Mouse (Mus musculus): ENCODE data around the gene Thumpd3. TPM values are rescaled to one million over a fixed set of nuclear protein-coding genes. Genes with fewer than 3 reads are reported as not detected.

Thumpd3 gene
- polyA plus RNA-seq, 1 experiment from 2014 or later: 57.0 TPM

GRCm38 (mm10) chr6:113040319-113040718, 5.7 kb upstream of the Thumpd3 start:
- 61% methylated on average over 2 of the region's 2 CpGs for WGBS (ENCODE audit: insufficient replicate concordance)
- Histone ChIP-seq H3K4me3 (no peak overlapping the region), H3K4me2 (no peak overlapping the region), H3K9me3 (replicated peaks) (no peaks in the 10 kb centered on the region), H3K27me3 (replicated peaks) (no peaks in the 10 kb centered on the region), H3K36me3 (no peaks in the 10 kb centered on the region), H3K27ac (peak overlapping the region; percentile 74; the same call in 1 of the 2 replicates), H3K9ac (no peak overlapping the region), H3K4me1 (peaks cover 62% of the 10 kb centered on the region)
- ATAC-seq: no peak

GRCm38 (mm10) chr6:113041215-113041990, 4.6 kb upstream of the Thumpd3 start:
- Histone ChIP-seq H3K9me3 (replicated peaks) (no peaks in the 10 kb centered on the region), H3K27me3 (replicated peaks) (no peaks in the 10 kb centered on the region), H3K4me3 (no peak overlapping the region), H3K27ac (peak overlapping the region; percentile 74), H3K4me1 (peaks cover 65% of the 10 kb centered on the region), H3K4me2 (peak overlapping the region; percentile 27), H3K36me3 (no peaks in the 10 kb centered on the region), H3K9ac (no peak overlapping the region)
- WGBS (ENCODE audit: insufficient replicate concordance): 28% methylated on average over 11 of the region's 11 CpGs
- ATAC-seq: peak; percentile 26

DNA sequence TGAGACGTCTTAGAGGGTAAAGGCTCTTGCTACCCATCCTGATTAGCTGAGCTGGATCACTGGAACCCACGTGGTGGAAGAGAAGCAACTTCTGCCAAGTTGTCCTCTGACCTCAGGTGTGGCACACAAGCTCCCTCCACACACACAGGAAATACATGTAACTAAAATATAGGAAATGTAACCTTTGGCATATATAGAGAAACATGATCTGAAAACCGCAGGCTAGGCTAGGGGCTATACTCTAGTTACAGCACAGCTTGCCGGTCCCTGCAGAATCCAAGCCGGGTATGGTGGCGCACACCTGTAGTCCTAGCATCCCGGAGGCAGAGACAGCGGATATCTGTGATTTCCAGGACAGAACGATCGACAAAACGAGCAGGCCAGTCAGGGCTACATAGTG, 450 bp upstream of the Thumpd3 start:
- peak overlapping the region; percentile 96 for H3K27ac ChIP-seq
- peak; percentile 14; the same call in 1 of the 2 replicates for ATAC-seq
- peak overlapping the region; percentile 78 for H3K4me3 ChIP-seq
- H3K9ac ChIP-seq: peak overlapping the region; percentile 83
- H3K4me1 ChIP-seq: peaks cover 80% of the 10 kb centered on the region
- no peaks in the 10 kb centered on the region for H3K27me3 ChIP-seq (replicated peaks)
- WGBS (ENCODE audit: insufficient replicate concordance): 1% methylated on average over 11 of the region's 11 CpGs
- no peaks in the 10 kb centered on the region for H3K9me3 ChIP-seq (replicated peaks)
- peak overlapping the region; percentile 82 for H3K4me2 ChIP-seq
- H3K36me3 ChIP-seq: peaks cover 19% of the 10 kb centered on the region

- Histone ChIP-seq H3K4me2 (peak overlapping the region; percentile 82), H3K27me3 (replicated peaks) (no peaks in the 10 kb centered on the region), H3K27ac (peak overlapping the region; percentile 96), H3K36me3 (peaks cover 33% of the 10 kb centered on the region), H3K4me3 (peak overlapping the region; percentile 78), H3K4me1 (peaks cover 65% of the 10 kb centered on the region), H3K9me3 (replicated peaks) (no peaks in the 10 kb centered on the region), H3K9ac (peak overlapping the region; percentile 83)
- ATAC-seq: no peak
- 21% methylated on average over 15 of the region's 15 CpGs for WGBS (ENCODE audit: insufficient replicate concordance)
These were observed 1.2 kb downstream of the Thumpd3 start for GRCm38 (mm10) chr6:113047016-113047746.

DNA sequence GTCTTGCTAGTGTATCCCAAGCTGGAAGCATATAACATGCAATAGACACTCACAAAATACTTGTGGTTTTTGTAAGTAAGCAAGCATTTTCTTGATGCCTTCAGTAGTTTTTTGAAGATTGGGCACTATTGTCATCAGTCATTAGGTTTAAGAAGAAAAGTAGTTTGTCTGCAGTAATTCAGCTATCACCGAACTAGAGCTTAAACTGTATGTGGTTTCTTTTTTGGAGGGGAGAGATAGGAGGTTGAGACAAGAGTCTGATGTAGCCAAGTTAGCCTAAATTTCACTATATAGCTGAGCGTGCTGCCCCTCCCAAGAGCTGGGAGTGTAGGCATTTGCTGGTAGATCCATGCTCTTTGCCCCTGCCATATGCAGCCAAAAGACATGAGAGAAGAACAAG, 2.3 kb downstream of the Thumpd3 start:
- ATAC-seq: no peak
- Histone ChIP-seq H3K9ac (peak overlapping the region; percentile 40), H3K4me2 (peak overlapping the region; percentile 82), H3K27ac (peak overlapping the region; percentile 63), H3K4me3 (peak overlapping the region; percentile 78), H3K36me3 (peaks cover 45% of the 10 kb centered on the region), H3K27me3 (replicated peaks) (no peaks in the 10 kb centered on the region), H3K4me1 (peaks cover 57% of the 10 kb centered on the region), H3K9me3 (replicated peaks) (no peaks in the 10 kb centered on the region)
- WGBS (ENCODE audit: insufficient replicate concordance): 66% methylated on average over 2 of the region's 2 CpGs

DNA sequence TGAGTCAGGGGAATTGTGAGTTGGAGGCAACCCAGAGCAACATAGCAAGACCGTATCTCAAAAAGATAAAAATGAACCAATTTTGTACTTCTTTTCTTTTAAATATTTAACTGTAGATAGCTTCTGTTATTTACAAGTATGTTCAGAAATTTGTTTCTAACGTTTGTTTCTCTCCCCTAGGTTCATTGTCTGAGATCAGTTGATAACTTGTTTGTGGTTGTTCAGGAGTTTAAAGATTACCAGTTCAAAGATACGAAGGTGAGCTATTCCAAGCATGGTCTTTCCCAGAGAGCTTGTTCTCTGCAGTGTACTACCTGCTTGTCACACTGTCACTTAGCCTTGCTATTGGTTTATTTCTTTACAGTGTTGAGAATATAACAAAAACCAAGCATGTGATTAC, 3.1 kb downstream of the Thumpd3 start:
- 38% methylated on average over 3 of the region's 3 CpGs for WGBS (ENCODE audit: insufficient replicate concordance)
- Histone ChIP-seq H3K4me3 (no peak overlapping the region), H3K9ac (no peak overlapping the region), H3K27ac (peak overlapping the region; percentile 63), H3K4me2 (peak overlapping the region; percentile 82), H3K27me3 (replicated peaks) (no peaks in the 10 kb centered on the region), H3K4me1 (peaks cover 56% of the 10 kb centered on the region), H3K9me3 (replicated peaks) (no peaks in the 10 kb centered on the region), H3K36me3 (peaks cover 53% of the 10 kb centered on the region)
- no peak for ATAC-seq

GRCm38 (mm10) chr6:113052972-113053371, 6.9 kb downstream of the Thumpd3 start:
- no peak for ATAC-seq
- Histone ChIP-seq H3K9me3 (replicated peaks) (no peaks in the 10 kb centered on the region), H3K9ac (no peak overlapping the region), H3K4me3 (no peak overlapping the region), H3K27me3 (replicated peaks) (no peaks in the 10 kb centered on the region), H3K27ac (no peak overlapping the region), H3K4me2 (no peak overlapping the region), H3K36me3 (peaks cover 89% of the 10 kb centered on the region), H3K4me1 (peaks cover 33% of the 10 kb centered on the region)
- WGBS (ENCODE audit: insufficient replicate concordance): 64% methylated on average over 3 of the region's 3 CpGs

DNA sequence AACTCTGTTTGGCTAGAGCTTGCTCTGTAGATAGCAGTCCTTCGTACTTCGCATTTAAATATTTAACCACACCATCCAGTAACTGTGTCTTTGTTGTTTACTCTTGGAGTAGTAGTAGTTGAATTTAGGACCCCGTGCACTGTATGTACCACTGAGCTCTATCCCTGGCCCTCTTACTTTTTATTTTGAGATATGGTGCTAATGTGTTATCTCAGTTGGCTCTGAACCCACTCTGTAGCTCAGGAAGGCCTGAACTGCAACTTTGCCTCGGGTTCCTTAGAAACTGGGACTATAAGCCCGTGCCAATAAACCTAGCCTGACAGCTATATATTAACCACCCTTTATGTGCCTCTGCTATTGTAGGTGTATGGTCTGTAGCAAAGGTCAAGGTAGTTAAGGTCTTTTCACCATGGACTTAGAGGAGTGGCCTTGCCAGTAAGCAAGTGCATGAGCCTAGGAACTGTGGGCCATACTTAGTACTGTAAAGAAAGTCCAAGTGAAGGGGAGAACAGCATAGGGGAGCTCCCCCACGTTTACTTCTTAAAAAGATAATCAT, 8.6 kb downstream of the Thumpd3 start:
- peaks cover 17% of the 10 kb centered on the region; the same call in 1 of the 2 replicates for H3K4me1 ChIP-seq
- peaks cover 91% of the 10 kb centered on the region for H3K36me3 ChIP-seq
- H3K27me3 ChIP-seq (replicated peaks): no peaks in the 10 kb centered on the region
- no peak overlapping the region for H3K9ac ChIP-seq
- H3K4me3 ChIP-seq: no peak overlapping the region
- no peaks in the 10 kb centered on the region for H3K9me3 ChIP-seq (replicated peaks)
- no peak for ATAC-seq
- WGBS (ENCODE audit: insufficient replicate concordance): 79% methylated on average over 6 of the region's 6 CpGs
- H3K4me2 ChIP-seq: no peak overlapping the region
- H3K27ac ChIP-seq: no peak overlapping the region

DNA sequence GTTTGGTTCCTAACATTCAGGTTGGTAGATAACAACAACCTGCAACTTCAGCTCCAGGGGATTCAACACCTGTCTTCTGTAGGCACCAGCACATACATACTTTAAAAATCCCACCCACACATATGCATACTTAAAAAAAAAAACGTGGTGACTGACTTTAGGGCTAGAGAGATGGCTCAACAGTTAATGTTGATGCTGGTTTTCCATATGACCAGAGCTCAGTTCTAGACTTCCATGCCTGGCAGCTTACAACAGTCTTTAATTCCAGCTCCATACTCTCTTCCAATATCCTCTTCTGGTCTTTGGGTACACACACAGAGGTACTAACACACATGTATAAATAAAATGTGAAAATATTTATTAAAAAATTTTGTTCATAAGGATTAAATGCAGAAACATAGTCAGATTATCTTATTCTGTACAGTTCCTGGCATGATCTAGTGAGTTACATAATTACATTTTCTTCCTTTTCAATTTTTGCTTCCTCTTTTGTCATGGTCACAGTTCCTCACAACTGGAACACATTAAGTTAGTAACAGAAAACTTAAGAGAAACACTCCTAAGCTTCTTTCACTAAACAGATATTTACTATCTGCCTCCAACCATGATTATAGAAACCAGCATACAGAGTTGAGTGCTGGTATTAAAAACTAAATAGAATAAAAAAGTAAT, 15.0 kb downstream of the Thumpd3 start:
- no peak for ATAC-seq
- Histone ChIP-seq H3K27me3 (replicated peaks) (no peaks in the 10 kb centered on the region), H3K9me3 (replicated peaks) (no peaks in the 10 kb centered on the region), H3K27ac (no peak overlapping the region), H3K9ac (no peak overlapping the region), H3K4me1 (no peaks in the 10 kb centered on the region), H3K4me2 (no peak overlapping the region), H3K36me3 (peaks cover 94% of the 10 kb centered on the region), H3K4me3 (no peak overlapping the region)
- WGBS (ENCODE audit: insufficient replicate concordance): 44% methylated on average over 1 of the region's 1 CpGs

DNA sequence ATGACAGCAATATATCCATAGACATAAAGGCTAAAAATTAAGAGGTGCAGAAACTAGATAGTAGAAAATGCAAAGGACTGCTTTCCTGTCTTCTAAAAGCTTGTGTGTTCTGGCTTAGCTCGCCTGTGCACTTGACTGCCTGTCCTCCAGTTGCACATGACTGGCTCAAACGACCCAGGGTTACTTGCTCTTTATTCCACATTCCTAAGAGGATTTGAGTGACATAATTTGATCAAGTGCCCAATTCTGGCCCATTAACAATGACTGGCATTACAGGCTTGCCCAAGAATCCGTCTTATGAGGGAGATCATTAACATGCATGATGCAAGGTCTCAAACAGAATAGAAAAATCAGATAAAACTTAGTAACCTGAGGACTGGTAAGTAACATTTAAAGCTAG, 16.2 kb downstream of the Thumpd3 start:
- Histone ChIP-seq H3K36me3 (peaks cover 94% of the 10 kb centered on the region), H3K9me3 (replicated peaks) (no peaks in the 10 kb centered on the region), H3K9ac (no peak overlapping the region), H3K4me1 (no peaks in the 10 kb centered on the region), H3K27me3 (replicated peaks) (no peaks in the 10 kb centered on the region), H3K4me3 (no peak overlapping the region), H3K27ac (no peak overlapping the region), H3K4me2 (no peak overlapping the region)
- 72% methylated on average over 3 of the region's 3 CpGs for WGBS (ENCODE audit: insufficient replicate concordance)
- ATAC-seq: no peak

GRCm38 (mm10) chr6:113063363-113063762, 17.3 kb downstream of the Thumpd3 start:
- 80% methylated on average over 10 of the region's 10 CpGs for WGBS (ENCODE audit: insufficient replicate concordance)
- H3K4me2 ChIP-seq: no peak overlapping the region
- peaks cover 96% of the 10 kb centered on the region for H3K36me3 ChIP-seq
- no peaks in the 10 kb centered on the region for H3K27me3 ChIP-seq (replicated peaks)
- H3K9ac ChIP-seq: no peak overlapping the region
- no peaks in the 10 kb centered on the region for H3K9me3 ChIP-seq (replicated peaks)
- ATAC-seq: no peak
- H3K4me1 ChIP-seq: peaks cover 3% of the 10 kb centered on the region; the same call in 1 of the 2 replicates
- H3K4me3 ChIP-seq: no peak overlapping the region
- no peak overlapping the region for H3K27ac ChIP-seq

All from liver, embryonic 12.5 days (tissue).